Mouse (Mus musculus): ENCODE measurements around the gene Eea1.

- peak; percentile 60; the same call in 1 of the 2 replicates for TF ChIP-seq CTCF (IDR thresholded peaks at IDR 0.05; ENCODE audit: extremely low read depth, insufficient read length, insufficient replicate concordance, low read depth, low read length)
- no peak for TF ChIP-seq POLR2A (IDR thresholded peaks at IDR 0.05; ENCODE audit: low read depth, low read length)
Observed at GRCm38 (mm10) chr10:96033356-96033984, 93.0 kb downstream of the Eea1 start.

All from small intestine, adult 2 months (tissue).